Mouse (Mus musculus) CD8-positive naive resting alpha-beta T cell, adult 2 months (primary cell): ENCODE data around the gene Vamp5.

ENCODE experiments used
- DNase-seq, 2 experiments: peaks; one replicate each; pipeline ENCODE4 v3.0.0; 2022; ENCODE audit warnings: low read depth in 2 of 2, low spot score in 2 of 2

Vamp5 gene

DNA sequence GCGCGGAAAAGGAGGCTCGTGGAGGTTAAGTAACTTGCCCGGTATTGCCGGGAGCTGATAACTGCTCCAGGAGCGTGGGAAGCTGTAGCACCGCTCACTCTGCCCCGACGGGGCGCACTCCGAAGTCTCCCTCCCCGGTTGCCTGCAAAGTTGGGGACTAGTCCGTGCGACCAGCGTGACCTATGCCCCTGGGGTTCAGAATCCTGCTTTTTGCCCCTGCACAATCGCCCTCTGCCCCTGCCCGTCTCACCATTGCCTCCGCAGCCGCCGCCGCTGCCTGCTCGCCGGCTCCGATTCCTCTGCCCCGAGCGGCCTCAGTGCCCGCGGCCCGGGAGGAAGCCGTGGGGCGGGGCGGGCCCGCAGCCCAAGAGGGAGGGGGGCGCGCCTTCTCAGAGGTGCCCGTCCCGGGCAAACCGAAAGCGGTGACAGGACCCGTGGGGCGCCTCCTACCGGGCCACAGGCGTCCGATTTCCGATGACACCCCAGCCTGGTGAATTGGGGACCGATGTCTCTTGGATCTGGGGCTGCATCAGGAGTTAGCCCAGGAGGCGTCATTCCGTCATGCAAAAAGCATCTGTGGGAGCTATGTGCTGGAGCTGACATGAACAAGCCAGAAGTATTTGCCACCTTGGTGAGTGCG is at the start of gene Vamp5:
Gene Vamp5 (minus strand): TSS at position 338 of the 640 bp plus-strand sequence.
- peak; percentile 84 to 85 for DNase-seq

DNA sequence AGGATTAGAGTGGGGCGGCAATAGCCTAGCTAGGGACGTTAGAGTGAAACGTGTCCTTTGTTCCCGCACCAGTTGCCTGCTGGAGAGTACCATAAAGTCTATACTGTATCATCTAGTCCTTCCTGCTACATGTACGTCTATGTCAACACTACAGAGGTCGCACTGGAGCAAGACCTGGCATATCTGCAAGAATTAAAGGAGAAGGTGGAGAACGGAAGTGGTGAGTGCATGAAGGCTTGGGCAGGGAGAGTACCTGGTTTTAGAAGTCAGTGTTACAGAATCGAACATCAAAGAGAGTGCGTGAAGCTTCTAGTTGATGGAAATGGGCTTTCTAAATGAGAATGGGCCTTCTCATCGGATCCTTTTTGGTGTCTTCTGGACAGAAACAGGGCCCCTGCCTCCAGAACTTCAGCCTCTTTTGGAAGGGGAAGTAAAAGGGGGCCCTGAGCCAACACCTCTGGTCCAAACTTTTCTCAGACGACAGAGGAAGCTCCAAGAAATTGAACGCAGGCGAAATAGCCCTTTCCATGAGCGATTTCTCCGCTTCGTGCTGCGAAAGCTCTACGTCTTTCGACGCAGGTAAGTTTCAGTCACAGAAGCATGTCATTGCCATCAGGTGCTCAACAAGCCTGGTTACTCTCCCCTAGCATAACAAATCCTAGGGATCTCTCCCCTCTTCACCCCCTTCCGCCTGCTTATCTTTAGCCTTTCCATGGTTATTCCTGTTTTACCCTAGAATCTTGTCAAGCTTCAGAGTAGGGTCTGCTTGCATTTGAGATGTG is 49.0 kb upstream of the Vamp5 start:
- DNase-seq = no peak

DNA sequence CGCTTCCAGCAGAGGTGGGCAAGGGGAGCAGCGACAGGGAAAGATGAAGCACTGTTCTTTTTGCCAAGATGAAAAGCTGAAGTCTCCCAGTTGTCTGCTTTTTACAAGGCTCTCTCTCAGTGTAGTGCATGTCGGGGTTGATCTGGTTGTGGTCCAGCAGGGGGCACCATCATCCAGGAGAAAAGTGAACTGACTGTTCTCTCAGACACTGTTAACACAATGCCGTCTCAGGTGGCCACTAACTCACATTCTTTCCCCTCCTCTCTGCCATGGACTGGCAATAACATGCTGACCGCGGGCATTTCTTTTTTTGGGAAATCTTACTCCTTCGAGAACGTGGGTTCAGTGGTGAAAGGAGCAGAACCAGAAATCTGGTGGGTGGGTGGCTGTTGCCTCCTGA is 47.8 kb upstream of the Vamp5 start:
- DNase-seq = peak; percentile 66 to 79

DNA sequence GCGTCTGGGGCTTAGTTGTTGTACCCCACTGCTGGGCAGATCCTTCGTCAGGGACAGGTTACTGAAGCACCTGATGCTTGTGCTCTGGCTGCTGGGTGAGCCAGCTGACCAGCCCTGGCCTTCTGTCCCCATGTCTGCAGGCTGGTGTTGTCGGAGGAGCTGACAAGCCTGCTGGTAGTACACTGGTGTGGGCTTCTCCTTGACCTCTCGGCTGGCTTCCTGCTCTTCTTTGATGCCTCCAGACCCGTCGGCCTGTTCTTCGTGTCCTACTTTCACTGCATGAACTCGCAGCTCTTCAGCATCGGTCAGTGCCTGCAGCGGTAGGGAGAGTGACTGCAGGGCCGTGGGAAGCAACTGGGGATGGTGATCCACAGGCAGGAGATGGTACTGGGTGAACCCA is 45.4 kb upstream of the Vamp5 start:
- DNase-seq = no peak

DNA sequence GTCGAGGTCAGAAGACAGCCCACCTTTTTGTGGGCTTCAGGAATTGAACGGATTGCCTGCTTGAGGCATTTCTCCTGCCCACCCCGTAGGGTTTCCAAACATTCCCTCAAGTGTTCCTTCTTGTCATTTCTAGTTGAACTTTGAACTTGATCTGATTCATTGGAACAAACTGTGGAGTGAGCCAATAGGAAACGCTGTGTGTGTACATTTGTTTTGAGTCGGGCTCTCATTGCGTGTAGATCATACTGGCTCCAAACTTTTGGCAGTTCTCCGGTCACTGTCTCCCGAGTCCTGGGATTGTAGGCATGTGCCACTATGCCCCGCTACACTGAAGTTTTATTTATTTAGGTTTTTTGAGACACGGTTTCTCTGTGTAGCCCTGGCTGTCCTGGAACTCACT is 40.6 kb upstream of the Vamp5 start:
- no peak for DNase-seq

DNA sequence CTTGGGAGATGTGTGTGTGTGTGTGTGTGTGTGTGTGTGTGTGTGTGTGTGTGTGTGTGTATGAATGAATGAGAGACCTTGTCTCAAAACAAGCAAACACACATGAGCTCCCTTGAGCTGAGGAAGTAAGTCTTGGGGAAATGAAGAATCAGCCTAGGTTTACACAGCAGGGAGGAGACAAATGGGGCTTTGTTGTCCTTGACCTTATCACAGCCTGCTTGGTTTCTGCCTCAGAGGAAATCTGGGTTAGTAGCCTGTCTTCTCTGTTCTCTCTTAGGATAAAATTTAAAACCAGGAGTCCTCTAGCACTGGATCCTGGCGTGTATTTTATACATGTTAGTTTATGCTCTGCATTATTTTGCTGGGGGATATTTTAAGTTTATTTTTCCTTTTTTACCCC is 39.5 kb upstream of the Vamp5 start:
- DNase-seq = no peak

DNA sequence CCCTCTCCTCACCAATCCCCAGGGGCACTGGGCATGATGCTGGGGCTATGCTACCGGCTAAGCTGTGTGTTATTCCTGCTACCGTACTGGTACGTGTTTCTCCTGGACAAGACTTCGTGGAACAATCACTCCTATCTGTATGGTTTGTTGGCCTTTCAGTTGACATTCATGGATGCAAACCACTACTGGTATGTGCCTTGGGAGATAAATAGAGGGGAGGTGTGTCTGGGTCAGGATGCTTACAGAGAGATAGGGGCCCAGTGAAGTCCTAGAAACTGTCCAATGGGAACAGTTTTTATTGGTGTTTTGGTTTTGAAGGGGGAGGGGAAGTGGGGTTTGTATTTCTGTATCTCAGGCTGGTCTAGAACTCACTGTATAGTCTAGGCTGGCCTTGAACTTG is 38.0 kb upstream of the Vamp5 start:
- no peak for DNase-seq

DNA sequence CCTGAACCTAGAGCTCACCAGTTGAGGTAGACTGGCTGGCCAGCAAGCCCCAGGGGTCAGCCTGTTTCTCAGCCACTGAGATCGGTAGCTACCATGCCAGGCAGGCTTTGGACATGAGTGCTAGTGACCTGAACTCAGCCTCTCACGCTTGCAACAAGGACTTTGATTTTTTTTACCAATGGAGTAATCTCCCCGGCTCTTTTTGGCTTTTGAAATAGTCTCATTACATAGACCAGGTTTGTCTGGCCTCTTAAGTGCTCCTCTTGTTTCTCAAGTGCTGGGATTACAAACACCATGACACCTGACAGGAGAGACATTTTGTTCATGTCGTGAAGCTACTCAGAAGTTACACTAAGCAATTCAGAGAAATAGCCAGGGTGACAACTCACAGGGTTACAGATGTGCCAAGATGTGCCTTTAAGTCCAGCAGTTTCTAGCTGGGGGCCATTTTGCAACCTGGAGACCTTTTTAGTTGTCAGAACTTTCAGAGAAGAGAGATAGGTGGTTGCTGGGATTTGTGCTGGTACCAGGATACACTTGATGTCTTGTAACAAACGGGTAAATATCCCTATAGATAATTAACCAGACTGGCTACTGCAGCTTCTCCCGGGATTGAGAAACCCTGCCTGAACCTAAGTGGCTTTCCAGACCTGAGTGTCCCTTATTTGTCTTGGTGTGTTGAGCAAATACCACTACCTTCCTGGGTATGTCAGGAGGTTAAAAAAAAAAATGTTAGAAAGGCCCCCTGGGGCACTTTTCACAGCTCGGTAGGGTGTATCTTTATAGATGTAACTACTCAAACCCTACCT is 35.9 kb upstream of the Vamp5 start:
- no peak for DNase-seq

DNA sequence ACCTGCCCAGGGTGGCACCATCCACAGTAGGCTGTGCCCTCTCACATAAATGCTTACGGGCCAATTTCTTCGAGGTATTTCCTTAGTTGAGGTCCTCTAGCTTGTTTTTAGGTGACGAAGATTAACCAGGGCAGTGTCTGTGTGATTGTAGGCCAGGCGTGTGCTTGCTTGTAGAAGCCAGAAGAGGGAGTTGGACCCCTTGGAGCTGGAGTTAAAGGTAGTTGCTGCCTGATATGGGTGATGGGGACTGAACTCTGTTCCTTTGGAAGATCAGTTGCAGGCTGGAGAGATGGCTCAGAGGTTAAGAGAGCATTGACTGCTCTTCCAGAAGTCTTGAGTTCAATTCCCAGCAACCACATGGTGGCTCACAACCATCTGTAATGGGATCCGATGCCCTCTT is 34.9 kb upstream of the Vamp5 start:
- no peak for DNase-seq

DNA sequence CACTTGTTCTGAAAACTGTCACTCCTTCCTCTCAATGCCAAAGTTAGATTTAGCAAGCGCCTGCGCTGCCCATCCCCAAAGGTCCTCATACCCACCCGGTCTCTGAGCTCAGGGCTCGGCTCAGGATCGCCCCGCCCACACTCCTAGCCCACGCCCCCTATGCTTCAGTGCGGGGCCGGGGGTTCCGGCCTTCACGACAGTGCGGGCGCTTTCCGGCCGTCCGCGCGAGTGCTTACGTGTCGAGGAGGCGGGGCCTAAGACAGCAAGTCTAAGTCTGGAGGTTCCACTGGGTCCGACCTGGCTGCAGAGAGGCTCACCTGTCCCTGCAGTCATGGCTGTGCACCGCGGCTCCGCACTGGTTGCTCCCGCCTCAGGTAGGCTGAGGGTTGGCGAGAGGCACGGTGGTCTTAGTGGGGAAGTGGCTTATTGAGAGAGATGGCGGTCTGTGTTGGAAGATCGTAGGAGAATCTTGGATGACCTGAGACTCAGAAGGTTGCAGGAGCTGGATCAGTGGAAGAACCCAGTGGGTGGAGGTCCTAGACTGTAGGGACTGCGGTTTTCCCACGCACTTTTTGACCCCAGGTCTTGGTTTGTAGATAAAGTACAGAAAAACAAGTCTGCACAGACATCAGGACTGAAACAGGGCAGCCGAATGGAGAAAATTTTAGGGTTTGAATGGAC is 33.9 kb upstream of the Vamp5 start, which contains the start of gene Ggcx:
Gene Ggcx (plus strand): TSS at position 233 of the 681 bp plus-strand sequence.
- DNase-seq = peak; percentile 84 to 92

DNA sequence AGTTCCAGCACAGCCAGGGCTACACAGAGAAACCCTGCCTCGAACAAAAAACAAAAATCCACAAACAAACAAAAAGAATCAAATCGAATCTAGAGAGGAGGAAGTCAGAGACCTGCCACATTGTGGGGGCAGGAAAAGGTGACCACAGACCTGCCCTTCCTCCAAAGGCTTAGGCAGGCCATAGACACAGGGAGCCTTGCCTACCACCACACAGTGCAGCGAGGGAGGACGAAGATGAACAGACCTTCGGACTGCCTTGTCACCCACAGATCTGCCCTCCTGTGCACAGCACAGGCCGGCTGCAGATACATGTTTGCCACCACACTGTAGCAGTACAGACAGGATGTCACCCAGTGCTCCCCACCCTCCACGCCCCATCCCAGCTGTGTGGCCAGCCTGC is 30.2 kb upstream of the Vamp5 start:
- no peak for DNase-seq

DNA sequence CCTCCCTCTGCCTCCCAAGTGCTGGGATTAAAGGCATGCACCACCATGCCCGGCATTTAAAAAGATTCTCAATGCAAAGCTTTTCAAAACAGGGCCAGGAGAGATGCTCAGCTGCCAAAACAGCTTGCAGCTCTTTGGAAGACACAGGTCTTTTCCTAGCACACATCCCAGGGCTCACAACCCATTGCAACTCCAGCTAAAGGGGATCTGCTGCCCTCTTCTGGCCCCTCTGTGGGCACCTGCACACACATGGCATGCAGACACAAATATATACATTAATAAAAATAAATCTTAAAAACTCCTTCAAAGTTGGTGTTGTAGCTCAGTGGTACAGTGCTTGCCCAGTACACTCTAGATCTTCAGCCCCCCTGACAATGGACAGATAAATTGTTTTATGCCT is 29.7 kb upstream of the Vamp5 start:
- DNase-seq = no peak

DNA sequence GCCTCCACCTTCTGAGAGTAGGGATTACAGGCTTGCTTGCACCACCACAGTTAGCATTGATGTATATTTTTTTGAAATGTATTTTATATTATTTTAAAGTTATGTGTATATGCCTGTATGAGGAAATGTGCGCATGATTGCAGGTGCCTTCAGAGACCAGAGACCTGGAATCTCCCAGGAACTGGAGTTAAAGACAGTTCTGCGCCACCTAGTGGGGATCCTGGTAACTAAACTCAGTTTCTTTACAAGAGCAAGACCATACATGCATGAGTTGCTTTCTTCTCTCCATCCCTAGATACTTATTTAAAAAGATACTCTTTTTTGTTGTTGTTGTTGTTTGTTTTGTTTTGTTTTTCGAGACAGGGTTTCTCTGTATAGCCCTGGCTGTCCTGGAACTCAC is 29.3 kb upstream of the Vamp5 start:
- DNase-seq = peak; percentile 50 to 58

DNA sequence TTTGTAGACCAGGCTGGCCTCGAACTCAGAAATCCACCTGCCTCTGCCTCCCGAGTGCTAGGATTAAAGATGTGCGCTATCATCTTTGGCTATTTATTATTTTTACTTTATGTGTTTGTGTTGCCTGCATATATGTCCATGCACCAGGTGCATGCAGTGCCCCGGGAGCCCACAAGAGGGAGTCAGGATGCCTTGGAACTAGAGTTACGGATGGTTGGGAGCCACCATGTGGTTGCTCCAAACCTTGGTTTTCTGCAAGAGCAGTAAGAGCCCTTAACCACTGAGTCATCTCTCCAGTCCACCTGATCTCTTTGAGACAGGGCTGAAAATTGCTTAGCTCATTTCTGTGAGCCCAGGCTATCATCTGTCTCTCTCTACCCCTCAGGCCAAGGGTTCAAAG is 26.9 kb upstream of the Vamp5 start:
- peak; percentile 77 to 88 for DNase-seq

DNA sequence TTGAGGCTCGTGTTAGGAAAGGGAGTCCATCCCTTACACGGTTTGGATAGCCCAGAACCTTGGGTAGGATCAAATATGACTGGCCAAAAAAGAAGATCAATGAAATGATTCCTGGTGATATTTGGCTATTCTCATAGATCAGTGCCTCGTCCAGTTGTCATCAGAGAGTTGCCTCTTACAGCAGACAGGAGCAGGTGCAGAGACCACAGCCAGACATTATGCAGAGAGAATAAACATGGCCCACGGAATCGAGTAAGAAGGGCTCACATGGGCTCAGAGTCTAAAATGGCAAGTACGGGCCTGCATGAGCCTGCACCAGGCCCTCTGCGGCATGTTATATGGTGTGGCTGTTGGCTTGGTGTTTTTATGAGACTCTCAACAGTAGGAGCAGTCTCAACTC is 25.1 kb upstream of the Vamp5 start:
- DNase-seq = no peak

DNA sequence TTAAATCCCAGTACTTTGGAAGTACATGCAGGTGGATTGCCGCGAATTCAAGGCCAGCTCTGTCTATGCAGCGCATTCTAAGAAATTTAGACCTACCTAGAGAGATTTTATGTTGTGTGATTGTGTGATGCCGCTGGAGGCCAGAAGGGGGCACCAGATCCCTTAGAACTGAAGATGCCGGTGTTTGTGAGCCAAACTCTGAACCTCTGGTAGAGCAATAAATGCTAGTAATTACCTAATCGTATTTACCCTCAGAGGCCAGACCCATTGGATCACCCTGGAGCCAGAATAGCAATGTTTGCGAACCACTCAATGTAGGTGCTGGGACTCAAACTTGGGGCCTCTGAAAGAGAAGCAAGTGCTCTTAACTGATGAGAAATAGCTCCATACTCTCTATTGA is 21.6 kb upstream of the Vamp5 start:
- peak; percentile 69 to 82 for DNase-seq

DNA sequence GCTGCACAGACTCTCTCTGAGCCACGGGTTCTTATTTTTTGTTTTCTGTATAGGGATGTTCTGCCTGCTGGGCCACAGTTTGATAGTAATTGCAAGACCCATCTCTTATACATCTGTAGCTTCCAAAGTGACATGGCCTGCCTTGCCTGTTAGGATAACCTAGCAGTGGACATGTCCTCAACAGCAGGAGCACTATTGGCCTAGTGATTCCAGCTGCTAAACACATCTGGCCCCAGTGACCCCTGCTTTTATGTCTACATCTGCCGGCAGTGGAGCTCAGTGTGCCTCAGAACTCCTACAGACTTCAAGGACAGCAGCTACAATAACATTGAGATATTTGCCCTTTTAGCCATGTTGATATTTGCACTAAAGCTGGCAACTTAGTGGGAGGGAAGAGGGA is 19.7 kb upstream of the Vamp5 start:
- no peak for DNase-seq

DNA sequence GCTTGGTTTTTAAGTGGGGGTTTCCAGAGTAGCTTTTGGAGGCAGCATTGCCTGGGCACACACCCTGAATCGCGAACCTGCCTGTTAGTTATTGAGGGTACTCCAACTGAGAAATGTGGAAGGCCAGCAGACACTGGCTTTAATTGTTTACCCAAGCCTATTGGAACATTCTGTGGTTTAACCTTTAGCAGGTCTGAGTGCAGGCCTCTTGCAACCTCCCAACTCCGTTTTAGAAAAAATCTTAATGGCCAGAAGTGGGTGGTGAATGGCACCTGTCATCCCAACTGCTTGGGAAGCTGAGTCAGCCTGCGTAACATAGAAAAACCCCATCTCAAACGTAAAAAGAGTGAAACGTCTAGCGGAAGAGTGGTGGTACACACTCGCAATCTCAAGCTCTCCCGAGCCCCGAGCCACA is 16.6 kb upstream of the Vamp5 start:
- DNase-seq = no peak

DNA sequence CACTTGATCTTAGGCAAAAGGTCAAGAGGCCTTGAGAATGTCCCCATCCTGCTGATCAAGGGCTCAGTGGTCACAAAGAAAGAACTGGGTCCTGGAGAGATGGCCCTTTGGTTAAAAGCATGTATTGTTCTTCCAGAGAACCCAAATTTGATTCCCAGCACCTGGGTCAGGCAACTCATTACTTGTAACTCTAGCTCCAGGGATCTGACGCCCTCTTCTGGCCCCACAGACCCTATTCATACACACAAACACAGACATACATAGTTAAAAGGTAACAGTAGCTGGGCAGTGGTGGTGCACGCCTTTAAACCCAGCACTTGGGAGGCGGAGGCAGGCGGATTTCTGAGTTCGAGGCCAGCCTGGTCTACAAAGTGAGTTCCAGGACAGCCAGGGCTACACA is 12.1 kb upstream of the Vamp5 start:
- no peak for DNase-seq

DNA sequence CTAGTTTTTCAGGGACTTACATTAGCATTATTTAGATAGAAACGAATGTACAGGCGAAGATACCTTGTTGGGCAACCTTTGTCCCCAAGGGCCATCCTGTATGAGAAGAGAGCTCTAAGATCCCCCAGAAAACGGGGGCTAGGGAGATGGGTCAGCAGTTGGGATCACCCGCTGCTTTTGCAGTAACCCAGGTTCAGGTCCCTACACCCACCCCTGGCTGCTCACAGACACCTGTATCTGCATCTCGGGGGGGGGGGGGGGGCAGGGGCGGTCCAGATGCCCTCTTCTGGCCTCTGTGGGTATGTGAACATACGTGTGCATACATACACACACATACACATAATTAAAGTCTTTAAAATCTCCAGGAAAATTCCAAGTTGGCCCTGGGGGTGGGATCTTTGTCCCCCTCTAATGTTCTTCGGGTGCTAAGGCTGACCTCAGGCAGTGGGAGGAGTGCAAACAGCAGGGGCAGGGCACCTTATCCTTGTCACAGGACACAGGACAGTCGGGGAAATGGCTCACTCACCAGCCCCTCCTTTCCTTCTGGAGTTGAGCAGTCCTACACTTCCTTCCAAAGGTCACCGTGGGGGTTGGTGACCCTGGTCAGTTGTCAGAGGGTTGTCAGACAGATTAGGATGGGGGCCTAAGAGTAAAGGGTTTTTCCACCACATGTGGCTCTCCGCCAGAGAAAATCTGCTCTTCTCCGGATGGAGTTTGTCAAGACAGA is 10.7 kb upstream of the Vamp5 start:
- no peak for DNase-seq
